Mouse (Mus musculus): Measurements from ENCODE around the gene Sorcs1.

- no peak for TF ChIP-seq GATA1 (IDR thresholded peaks at IDR 0.05; ENCODE audit: borderline replicate concordance, low read length)
- no peak for TF ChIP-seq FLI1 (IDR thresholded peaks at IDR 0.05; ENCODE audit: low read length)
Observed at GRCm38 (mm10) chr19:50458581-50458980, 219.9 kb downstream of the Sorcs1 start.
